Mouse (Mus musculus) olfactory bulb, adult 2 months (tissue): ENCODE measurements around the gene Tuba1c. TPM values are rescaled to one million over a fixed set of nuclear protein-coding genes. Genes with fewer than 3 reads are reported as not detected.

Experiments used
- H3K27ac ChIP-seq: fragments of 200-500 bp; 2 replicates; pipeline ENCODE4 v1.5.1; 2012; ENCODE audit warnings: low read depth, low read length; ENCODE audit not compliant: insufficient read depth
- H3K4me1 ChIP-seq: fragments of 200-500 bp; 2 replicates; pipeline ENCODE4 v1.6.1; 2012; ENCODE audit warnings: low read length; ENCODE audit not compliant: control insufficient read depth, insufficient read depth
- H3K4me3 ChIP-seq: fragments of 200-500 bp; 2 replicates; pipeline ENCODE4 v1.5.1; 2012; ENCODE audit warnings: mild to moderate bottlenecking, low read depth, low read length, moderate library complexity; ENCODE audit not compliant: insufficient read depth
- CTCF ChIP-seq: fragments of 200-500 bp; IDR thresholded peaks from 2 replicates; pipeline ENCODE4 v1.5.1; 2012; ENCODE audit warnings: low read depth, mild to moderate bottlenecking, low read length, moderate library complexity; ENCODE audit not compliant: insufficient read depth
- POLR2A ChIP-seq: fragments of 200-500 bp; IDR thresholded peaks from 2 replicates; pipeline ENCODE4 v1.6.1; 2012; ENCODE audit warnings: mild to moderate bottlenecking, low read depth, low read length, moderate library complexity; ENCODE audit not compliant: insufficient read depth
- WGBS: fragments of 180-500 bp; shearing (Covaris S2); methylation state at CpG from one replicate; pipeline ENCODE4 v1.1.7; 2018; 5-methylcytosine and 5-hydroxymethylcytosine counted together
- polyA plus RNA-seq: library from polyadenylated mRNA; stranded (reverse); fragments of >200 nt; gene quantifications from 2 replicates; pipeline ENCODE4 v1.2.4, GENCODE M21; 2012; ENCODE audit warnings: low replicate concordance; ENCODE audit not compliant: missing spikeins, insufficient read depth, insufficient read length

The Tuba1c gene
- polyA plus RNA-seq, 1 experiment, result not detected

DNA sequence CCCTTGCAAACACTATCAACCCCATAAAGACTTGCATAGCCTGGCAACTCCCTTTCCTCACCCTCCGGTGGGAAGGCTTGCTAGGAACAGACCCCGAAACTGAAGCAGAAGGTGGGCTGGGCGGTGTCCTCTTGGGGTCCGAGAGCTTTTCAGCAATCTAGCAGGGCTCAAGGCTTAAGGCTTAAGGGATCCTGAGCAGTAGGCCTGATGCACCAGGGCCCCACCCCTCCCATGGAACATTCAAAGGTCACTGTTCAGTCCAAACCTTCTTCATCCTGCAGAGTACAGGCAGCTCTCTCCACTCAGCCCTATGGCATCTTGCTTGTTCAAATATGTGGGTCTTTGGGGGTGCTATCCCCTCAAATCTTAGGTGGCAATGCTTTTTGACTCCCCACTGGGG, 56.3 kb downstream of the Tuba1c start:
- no peak overlapping the region for H3K4me3 ChIP-seq
- no peak overlapping the region for H3K27ac ChIP-seq
- 94% methylated on average over 4 of the region's 4 CpGs for WGBS
- peaks cover 4% of the 10 kb centered on the region; the same call in 1 of the 2 replicates for H3K4me1 ChIP-seq
- TF ChIP-seq POLR2A, result no peak

DNA sequence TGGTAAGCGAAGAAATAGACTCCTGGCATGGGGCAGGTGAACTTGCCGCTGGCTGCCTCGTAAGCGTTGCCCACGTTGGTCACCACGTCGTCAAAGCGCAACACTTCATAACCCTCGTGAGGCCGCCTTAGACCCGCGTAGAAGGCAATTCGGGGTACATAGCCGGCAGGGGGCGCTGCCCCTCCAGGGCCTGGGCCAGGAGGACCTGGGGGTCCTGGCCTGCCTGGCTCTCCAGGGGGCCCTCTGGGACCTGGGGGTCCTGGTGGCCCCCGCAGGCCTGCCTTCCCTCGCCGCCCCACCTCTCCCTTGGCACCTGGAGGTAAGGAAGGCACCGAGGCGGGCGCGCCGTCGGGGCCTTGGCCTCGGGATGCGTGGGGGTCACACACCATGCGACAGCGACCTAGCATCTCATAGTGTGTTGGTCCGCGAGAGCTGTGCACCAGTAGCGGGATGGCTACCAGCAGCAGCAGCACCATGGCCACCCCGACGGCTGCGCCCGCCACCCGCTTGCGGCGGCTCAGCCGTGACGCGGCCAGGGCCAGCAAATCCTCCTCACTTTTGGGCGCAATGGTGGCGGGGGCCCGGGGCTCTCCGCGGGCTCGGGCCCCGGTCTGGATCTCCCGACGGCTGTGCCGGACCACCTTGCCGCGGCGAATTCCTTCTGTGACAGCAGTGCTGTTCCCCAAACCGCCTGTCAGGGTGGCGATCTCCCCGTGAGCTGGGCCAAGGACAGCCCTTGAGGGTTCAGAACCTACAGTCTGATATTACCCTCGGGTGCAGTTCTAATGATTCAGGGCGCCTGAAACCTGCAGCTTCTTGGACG, 57.8 kb downstream of the Tuba1c start, which contains the start of gene C1ql4:
Gene C1ql4, minus strand, starts transcription at position 565 of the 823 bp plus-strand sequence.
- H3K4me1 ChIP-seq, result peaks cover 4% of the 10 kb centered on the region; the same call in 1 of the 2 replicates
- no peak within 1 kb of the TSS for H3K27ac ChIP-seq
- WGBS, result 11% methylated on average over 60 of the region's 60 CpGs
- H3K4me3 ChIP-seq, result peak within 1 kb of the TSS; percentile 17
- TF ChIP-seq CTCF (no peak; the same call in 1 of the 2 replicates), POLR2A (no peak)

Other genes starting within 250 kb of the Tuba1c start
- not detected in 2 replicates for gene Wnt1, start 240.0 kb upstream of the Tuba1c start, polyA plus RNA-seq
- gene Ddn, start 220.4 kb upstream of the Tuba1c start, polyA plus RNA-seq, result 108 TPM in 1 of 2 replicates, not detected in the other
- gene Prkag1, start 198.4 kb upstream of the Tuba1c start, polyA plus RNA-seq, result not detected in 2 replicates
- 38.3 and 267 TPM in 2 replicates for gene Kmt2d, start 158.7 kb upstream of the Tuba1c start, polyA plus RNA-seq
- gene Rhebl1, start 135.4 kb upstream of the Tuba1c start, polyA plus RNA-seq, result not detected in 2 replicates
- not detected in 2 replicates for gene Dhh, start 131.4 kb upstream of the Tuba1c start, polyA plus RNA-seq
- not detected in 2 replicates for gene Lmbr1l, start 111.7 kb upstream of the Tuba1c start, polyA plus RNA-seq
- gene Tuba1b, start 95.3 kb upstream of the Tuba1c start, polyA plus RNA-seq, result 649 and 1,228 TPM in 2 replicates
- gene Gm49450, start 76.3 kb upstream of the Tuba1c start, polyA plus RNA-seq, result not detected in 2 replicates
- 1,035 TPM in 1 of 2 replicates, not detected in the other for gene Tuba1a, start 76.2 kb upstream of the Tuba1c start, polyA plus RNA-seq
- not detected in 2 replicates for gene Prph, start 25.3 kb downstream of the Tuba1c start, polyA plus RNA-seq
- not detected in 2 replicates for gene Troap, start 44.7 kb downstream of the Tuba1c start, polyA plus RNA-seq
- gene C1ql4, start 57.9 kb downstream of the Tuba1c start, polyA plus RNA-seq, result not detected in 2 replicates
- gene Dnajc22, start 63.3 kb downstream of the Tuba1c start, polyA plus RNA-seq, result not detected in 2 replicates
- gene Spats2, start 96.0 kb downstream of the Tuba1c start, polyA plus RNA-seq, result not detected in 2 replicates
- not detected in 2 replicates for gene Kcnh3, start 195.0 kb downstream of the Tuba1c start, polyA plus RNA-seq
- not detected in 2 replicates for gene Mcrs1, start 222.1 kb downstream of the Tuba1c start, polyA plus RNA-seq